Mouse (Mus musculus): ENCODE results near the gene Rbbp9. TPM values are rescaled to one million over a fixed set of nuclear protein-coding genes. Genes with fewer than 3 reads are reported as not detected.
"Not testable (repeated sequence)": the region's sequence is repeated elsewhere in the genome, so short reads cannot be mapped to it uniquely, and the experiment has no call there.

Rbbp9 gene
- 25.4 and 33.6 TPM in 2 replicates for polyA plus RNA-seq (2011; ENCODE audit: insufficient read length, low read depth, missing spikeins)

DNA sequence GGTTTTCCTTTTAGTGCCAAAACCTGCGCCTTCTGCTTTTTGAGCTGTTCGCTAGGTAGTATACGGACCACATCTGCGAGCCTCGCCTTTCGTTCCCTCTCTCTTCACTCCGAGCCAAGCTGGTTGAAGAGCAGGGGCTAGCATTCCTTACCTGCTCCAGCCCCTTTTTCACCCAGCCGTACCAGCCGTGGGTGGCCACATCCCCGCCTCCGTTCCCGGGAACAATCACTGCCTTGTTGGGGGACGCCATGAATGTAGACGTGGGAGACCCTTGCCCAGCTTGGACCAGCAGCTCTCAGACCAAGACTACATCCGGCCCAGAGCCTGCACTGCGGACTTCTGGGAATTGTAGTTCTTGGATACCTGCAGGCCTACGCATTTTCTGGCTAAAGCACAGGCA, at the start of gene Rbbp9:
Gene Rbbp9 (minus strand): TSS at position 341 of the 400 bp plus-strand sequence.
- TF ChIP-seq POLR2A (IDR thresholded peaks at IDR 0.05; ENCODE audit: low read depth, low read length) (peak; percentile 90), CTCF (IDR thresholded peaks at IDR 0.05; ENCODE audit: borderline replicate concordance, insufficient read depth, low read length) (no peak)
- no peaks in the 10 kb centered on the region for H3K4me1 ChIP-seq (ENCODE audit: control insufficient read depth, insufficient read depth, low read length)
- no peak within 1 kb of the TSS for H3K27ac ChIP-seq (ENCODE audit: insufficient read depth, low read length)
- H3K4me3 ChIP-seq (ENCODE audit: insufficient read depth, low read length), result peak within 1 kb of the TSS; percentile 94

DNA sequence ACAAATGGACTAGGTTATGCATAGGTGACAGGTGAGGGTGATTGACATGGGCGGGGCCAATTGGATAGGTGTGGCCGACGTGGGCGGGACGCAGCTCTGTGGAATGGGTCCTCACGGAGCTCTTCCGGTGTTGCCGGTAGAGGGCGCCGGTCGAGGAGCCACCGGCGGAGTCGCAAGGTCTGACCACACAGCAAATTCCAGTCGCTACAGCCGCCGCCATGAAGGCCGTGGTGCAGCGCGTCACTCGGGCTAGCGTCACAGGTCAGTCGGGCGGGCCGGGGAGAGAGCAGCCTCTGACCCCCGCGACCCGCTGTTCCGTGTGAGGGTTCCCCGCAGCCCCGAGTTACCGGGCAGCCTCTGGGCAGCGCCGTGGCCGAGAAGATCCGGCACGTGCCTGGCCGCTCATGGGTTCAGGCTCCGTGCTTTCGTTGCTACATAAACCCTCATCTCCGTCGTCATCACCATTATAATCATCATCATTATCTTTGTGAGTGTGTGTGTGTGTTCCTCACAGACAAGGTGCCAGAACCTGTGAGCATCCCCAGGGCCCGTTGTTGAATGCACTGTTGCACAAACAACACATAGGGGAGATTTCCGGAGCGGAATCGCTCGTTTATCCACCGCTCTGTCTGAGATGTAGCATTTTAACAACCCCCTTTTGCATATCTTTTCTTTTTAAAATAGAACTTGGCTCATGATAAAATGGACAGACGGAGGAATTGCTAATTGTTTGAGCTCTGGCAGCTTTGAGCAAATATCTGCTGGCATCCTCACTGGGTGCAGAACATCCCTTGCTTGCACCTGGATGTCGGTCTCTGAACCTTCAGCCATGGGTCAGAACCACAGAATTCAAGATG, 49.4 kb upstream of the Rbbp9 start, which contains the start of gene Dtd1:
Gene Dtd1 (plus strand): TSS at position 67 of the 857 bp plus-strand sequence.
- Histone ChIP-seq H3K27ac (ENCODE audit: insufficient read depth, low read length) (no peak within 1 kb of the TSS), H3K4me3 (ENCODE audit: insufficient read depth, low read length) (peak within 1 kb of the TSS; percentile 45), H3K4me1 (ENCODE audit: control insufficient read depth, insufficient read depth, low read length) (no peaks in the 10 kb centered on the region)
- TF ChIP-seq POLR2A (IDR thresholded peaks at IDR 0.05; ENCODE audit: low read depth, low read length) (peak; percentile 82), CTCF (IDR thresholded peaks at IDR 0.05; ENCODE audit: borderline replicate concordance, insufficient read depth, low read length) (peak; percentile 41)

DNA sequence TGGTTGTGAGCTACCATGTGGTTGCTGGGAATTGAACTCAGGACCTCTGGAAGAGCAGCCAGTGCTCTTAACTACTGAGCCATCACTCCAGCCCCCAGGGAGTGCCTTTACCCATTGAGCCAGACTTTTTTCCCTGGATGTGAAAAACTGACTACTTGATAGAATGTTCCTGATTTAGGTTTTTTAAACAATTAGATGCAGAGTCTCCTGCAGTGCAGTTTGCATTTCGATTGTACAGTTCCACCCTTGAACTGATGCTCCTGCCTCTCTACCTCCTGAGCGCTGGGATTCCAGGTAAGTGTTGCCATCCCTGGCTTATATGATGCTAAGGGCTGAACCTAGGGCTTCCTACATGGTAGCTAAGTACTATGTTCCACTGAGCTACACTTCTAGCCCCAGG, 47.3 kb upstream of the Rbbp9 start:
- H3K4me3 ChIP-seq (ENCODE audit: insufficient read depth, low read length), result no peak overlapping the region
- TF ChIP-seq POLR2A (IDR thresholded peaks at IDR 0.05; ENCODE audit: low read depth, low read length), result no peak
- no peak for TF ChIP-seq CTCF (IDR thresholded peaks at IDR 0.05; ENCODE audit: borderline replicate concordance, insufficient read depth, low read length)
- no peak overlapping the region for H3K27ac ChIP-seq (ENCODE audit: insufficient read depth, low read length)
- H3K4me1 ChIP-seq (ENCODE audit: control insufficient read depth, insufficient read depth, low read length), result no peaks in the 10 kb centered on the region

DNA sequence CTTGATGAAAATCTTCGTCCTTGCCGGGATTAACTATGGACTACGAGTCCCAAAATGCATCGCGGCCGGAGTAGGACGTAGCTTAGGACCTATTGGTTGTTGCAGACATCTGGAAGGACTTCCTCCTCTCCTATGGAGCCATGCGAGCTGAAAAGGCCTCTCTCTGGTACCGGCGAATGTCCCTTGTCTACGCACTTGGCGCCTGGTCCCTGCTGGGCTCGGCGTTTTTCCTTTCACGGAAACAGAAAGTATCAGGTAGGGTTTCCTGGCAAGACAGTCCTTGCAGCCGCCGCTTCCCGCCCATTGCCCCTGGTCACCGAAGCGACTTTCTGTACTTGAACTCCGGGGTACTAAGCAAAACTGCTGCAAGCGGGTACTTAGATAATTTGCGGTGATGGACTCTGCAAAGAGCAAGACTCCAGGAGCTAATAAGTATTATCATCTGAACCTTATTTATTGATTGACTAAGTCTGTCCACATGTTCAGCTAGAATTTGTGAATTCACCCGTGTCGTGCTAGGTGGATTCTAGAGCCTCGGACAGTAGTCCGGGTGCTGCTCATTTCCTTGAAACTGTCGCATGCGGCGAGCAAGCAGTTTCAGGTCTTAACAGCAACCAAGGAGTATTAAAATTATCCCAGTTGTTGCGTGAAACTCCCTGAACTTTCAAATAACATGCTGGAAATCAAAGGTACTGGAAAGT, 43.4 kb upstream of the Rbbp9 start, which contains the start of gene Smim26:
Gene Smim26 (plus strand): TSS at position 104 of the 701 bp plus-strand sequence.
- Histone ChIP-seq H3K27ac (ENCODE audit: insufficient read depth, low read length) (no peak within 1 kb of the TSS), H3K4me3 (ENCODE audit: insufficient read depth, low read length) (peak within 1 kb of the TSS; percentile 60), H3K4me1 (ENCODE audit: control insufficient read depth, insufficient read depth, low read length) (no peaks in the 10 kb centered on the region)
- no peak for TF ChIP-seq CTCF (IDR thresholded peaks at IDR 0.05; ENCODE audit: borderline replicate concordance, insufficient read depth, low read length)
- TF ChIP-seq POLR2A (IDR thresholded peaks at IDR 0.05; ENCODE audit: low read depth, low read length), result peak; percentile 89

DNA sequence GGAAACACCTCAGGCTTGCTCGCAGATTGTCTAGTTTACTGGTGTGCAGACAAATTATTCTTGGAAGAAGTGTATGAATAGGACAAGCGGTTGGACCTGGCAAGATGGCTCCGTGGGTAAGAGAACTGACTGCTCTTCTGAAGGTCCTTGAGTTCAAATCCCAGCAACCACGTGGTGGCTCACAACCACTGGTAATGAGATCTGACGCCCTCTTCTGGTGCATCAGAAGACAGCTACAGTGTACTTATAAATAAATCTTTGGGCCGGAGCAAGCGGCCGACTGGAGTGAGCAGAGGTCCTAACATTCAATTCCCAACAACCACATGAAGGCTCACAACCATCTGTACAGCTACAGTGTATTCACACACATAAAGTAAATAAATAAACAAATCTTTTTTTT, 42.4 kb upstream of the Rbbp9 start:
- H3K27ac ChIP-seq (ENCODE audit: insufficient read depth, low read length); H3K4me1 ChIP-seq (ENCODE audit: control insufficient read depth, insufficient read depth, low read length); H3K4me3 ChIP-seq (ENCODE audit: insufficient read depth, low read length): not testable (repeated sequence)

DNA sequence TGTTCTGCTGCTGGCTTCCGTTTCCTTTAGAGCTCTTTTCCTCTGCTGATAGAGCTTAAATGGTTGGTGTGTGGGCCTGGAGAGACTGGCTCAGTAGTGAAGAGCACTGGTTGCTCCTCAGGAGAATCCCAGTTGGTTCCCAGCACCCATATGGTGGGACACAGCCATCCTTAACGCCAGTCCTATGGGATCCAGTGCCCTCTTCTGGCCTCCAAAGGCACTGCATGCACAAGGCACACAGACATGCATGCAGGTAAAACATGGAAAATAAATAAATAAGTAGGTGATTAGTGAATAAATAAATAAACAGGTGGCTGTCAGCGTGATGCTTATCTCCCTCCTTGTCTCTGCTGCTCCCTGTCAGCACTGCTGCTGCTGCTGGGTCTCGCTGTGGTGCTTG, 38.1 kb upstream of the Rbbp9 start:
- TF ChIP-seq CTCF (IDR thresholded peaks at IDR 0.05; ENCODE audit: borderline replicate concordance, insufficient read depth, low read length), result peak; percentile 46; the same call in 1 of the 2 replicates
- TF ChIP-seq POLR2A (IDR thresholded peaks at IDR 0.05; ENCODE audit: low read depth, low read length), result no peak
- Histone ChIP-seq H3K4me1 (ENCODE audit: control insufficient read depth, insufficient read depth, low read length) (no peaks in the 10 kb centered on the region), H3K27ac (ENCODE audit: insufficient read depth, low read length) (no peak overlapping the region), H3K4me3 (ENCODE audit: insufficient read depth, low read length) (no peak overlapping the region)

DNA sequence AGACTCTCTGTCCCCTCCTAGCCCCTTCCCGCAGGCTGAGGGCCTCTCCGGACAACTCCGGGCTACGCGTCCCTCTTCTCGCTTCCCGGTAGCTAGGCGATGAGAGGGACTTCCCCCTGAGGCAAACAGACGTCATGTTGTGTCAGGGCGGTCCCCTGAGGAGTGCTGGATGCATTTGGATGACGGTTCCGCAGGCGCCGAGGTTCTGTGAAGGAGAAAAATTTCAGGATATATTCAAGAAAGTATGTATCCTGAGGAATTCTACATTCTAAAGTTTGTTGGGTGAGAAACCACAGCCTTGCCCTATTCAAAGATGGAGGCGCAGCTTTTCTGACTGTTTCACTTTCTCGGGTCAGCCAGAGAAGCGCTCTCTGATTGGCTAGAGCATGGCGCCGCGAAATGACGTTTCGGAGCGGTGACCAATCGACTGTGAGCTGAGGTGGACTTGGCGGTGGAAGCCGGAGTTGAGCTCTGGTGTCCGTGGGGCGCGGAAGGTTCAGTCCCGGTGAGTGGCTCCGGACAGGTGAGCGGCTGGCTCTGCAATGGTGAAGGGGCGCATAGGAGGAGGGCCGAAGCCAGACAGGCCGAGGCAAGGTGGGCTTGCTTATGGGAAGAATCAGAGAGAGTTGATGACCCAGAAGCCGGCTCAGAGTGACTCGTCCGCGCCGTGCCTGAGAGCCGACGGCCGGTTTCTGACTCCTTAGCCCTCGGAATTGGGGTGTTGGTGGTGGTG, 5.3 kb upstream of the Rbbp9 start, which contains the start of gene Sec23b:
Gene Sec23b (plus strand): TSS at position 410 of the 733 bp plus-strand sequence.
- peak; percentile 93 for TF ChIP-seq POLR2A (IDR thresholded peaks at IDR 0.05; ENCODE audit: low read depth, low read length)
- no peak for TF ChIP-seq CTCF (IDR thresholded peaks at IDR 0.05; ENCODE audit: borderline replicate concordance, insufficient read depth, low read length)
- peak within 1 kb of the TSS; percentile 86 for H3K4me3 ChIP-seq (ENCODE audit: insufficient read depth, low read length)
- H3K4me1 ChIP-seq (ENCODE audit: control insufficient read depth, insufficient read depth, low read length), result peaks cover 5% of the 10 kb centered on the region; the same call in 1 of the 2 replicates
- peak within 1 kb of the TSS; percentile 94 for H3K27ac ChIP-seq (ENCODE audit: insufficient read depth, low read length)

DNA sequence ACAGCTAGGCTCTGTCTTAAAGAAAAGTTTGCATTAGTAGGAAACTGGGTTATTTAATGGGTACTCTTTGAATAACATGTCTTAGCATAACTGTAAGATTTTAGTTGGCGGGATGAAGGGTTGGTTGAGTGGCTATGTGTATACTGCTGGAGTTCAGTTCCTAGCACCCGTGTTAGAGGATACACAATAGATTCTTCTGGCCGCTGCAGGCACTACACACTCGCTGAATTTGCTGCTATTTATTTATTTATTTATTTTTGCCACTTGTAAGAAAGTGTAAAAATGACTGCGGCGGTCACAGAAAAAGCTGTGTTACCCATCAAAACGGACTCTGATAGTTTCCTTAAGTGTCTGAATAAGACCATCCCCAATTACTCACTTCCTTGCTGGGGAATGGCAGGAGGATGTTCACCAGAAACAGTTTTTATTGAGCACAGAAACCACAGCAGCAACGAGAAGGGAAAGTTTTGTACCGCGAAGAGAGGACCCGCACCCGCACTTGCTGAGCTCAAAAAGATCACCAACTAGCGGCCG, 4.7 kb upstream of the Rbbp9 start:
- Histone ChIP-seq H3K27ac (ENCODE audit: insufficient read depth, low read length) (peak overlapping the region; percentile 94), H3K4me1 (ENCODE audit: control insufficient read depth, insufficient read depth, low read length) (peaks cover 5% of the 10 kb centered on the region; the same call in 1 of the 2 replicates), H3K4me3 (ENCODE audit: insufficient read depth, low read length) (peak overlapping the region; percentile 86)
- no peak; the same call in 1 of the 2 replicates for TF ChIP-seq POLR2A (IDR thresholded peaks at IDR 0.05; ENCODE audit: low read depth, low read length)
- no peak for TF ChIP-seq CTCF (IDR thresholded peaks at IDR 0.05; ENCODE audit: borderline replicate concordance, insufficient read depth, low read length)

DNA sequence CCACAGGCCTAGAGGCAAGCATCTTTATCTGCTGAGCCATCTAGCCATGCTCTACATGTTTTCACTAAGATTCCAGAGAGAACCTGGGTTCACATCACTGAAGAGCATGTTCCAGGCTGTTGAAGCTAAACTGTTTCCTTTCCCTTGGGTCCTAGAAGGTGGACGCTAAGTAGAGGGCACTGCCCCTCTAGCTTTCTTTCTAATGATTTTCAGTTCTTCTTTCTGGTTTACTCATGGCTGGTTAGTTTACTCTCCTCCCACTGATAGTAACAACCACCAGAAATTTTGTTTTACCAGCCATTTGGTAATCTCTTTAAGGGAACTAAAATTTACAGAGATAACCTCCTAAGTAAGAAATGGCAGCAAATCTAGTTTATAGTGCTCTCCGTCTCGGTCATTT, 3.2 kb upstream of the Rbbp9 start:
- H3K4me1 ChIP-seq (ENCODE audit: control insufficient read depth, insufficient read depth, low read length), result peaks cover 5% of the 10 kb centered on the region; the same call in 1 of the 2 replicates
- H3K4me3 ChIP-seq (ENCODE audit: insufficient read depth, low read length), result no peak overlapping the region
- TF ChIP-seq POLR2A (IDR thresholded peaks at IDR 0.05; ENCODE audit: low read depth, low read length), result no peak
- TF ChIP-seq CTCF (IDR thresholded peaks at IDR 0.05; ENCODE audit: borderline replicate concordance, insufficient read depth, low read length), result no peak
- no peak overlapping the region for H3K27ac ChIP-seq (ENCODE audit: insufficient read depth, low read length)
